Mouse (Mus musculus): ENCODE results near the gene Fam189b.
"Not testable (repeated sequence)": the region's sequence is repeated elsewhere in the genome, so short reads cannot be mapped to it uniquely, and the experiment has no call there.

The Fam189b gene

DNA sequence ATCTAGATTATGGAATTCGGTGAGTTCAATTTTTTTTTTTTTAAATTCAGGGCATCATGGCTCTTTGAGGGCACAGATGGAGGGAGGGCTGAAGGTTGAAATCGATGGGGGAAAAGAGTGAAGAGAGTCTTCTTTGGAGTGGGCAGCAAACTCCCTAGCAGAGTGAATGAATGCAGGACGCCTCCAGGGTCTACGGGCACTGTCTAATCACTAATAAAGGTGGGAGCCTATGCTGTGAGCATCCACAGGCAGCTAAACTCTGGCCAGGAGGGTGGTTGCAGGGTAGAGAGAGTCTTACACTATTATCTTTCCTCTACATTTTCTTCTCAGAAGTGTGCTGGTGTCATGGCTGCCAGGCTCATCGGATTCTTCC lies 20.2 kb downstream of the Fam189b start:
- no peak for DNase-seq (ENCODE audit: low spot score in 2 of 2)

- no peak for DNase-seq (ENCODE audit: low spot score in 2 of 2)
These were observed 23.1 kb downstream of the Fam189b start for GRCm38 (mm10) chr3:89206079-89206478.

- DNase-seq (ENCODE audit: low spot score in 2 of 2), result no peak
These were observed 23.8 kb downstream of the Fam189b start for GRCm38 (mm10) chr3:89206695-89207094.

GRCm38 (mm10) chr3:89208075-89208657 lies 25.2 kb downstream of the Fam189b start:
- no peak for DNase-seq (ENCODE audit: low spot score in 2 of 2)

- no peak for DNase-seq (ENCODE audit: low spot score in 2 of 2)
These were observed 25.8 kb downstream of the Fam189b start for GRCm38 (mm10) chr3:89208736-89209135.

DNA sequence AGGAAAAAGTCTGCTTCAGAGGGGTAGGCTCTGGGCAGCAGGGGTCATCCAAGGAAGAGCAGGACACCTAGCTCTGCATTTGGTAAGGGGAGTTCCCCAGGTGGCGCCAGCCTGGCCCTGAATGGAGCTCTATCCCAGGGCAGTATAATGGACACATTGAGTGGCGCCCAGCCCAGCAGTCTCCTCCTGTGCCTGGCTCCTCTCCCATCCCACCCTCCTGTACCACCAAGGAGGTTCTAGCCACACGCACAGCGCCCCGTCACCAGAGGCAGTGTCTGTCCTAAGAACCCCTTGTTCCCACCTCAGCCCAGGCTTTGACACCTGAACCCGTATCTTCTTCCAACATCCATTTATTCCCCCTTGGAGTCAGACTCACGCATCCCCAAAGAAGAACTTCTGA lies 26.8 kb downstream of the Fam189b start:
- no peak for DNase-seq (ENCODE audit: low spot score in 2 of 2)

DNA sequence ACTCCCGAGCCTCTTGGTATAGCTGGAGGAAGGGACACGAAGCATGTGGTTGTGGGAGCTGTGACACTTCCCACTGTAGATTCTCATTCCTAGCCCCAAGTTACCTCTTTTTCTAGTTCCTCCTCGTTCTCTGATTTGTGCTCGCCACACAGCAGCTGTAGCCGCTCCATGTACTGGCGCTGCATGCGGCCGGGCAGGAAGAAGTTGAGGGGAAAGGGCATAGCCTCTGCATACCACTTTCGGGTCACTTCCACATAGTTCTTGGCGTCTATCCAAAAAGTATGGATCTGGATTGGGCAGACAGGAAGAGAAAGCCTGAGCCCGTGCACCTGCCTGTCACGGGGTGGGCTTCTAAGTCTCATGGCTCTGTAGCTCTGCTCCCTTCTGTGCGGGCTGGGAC lies 27.2 kb downstream of the Fam189b start:
- no peak for DNase-seq (ENCODE audit: low spot score in 2 of 2)

GRCm38 (mm10) chr3:89210731-89211130 lies 27.8 kb downstream of the Fam189b start:
- DNase-seq (ENCODE audit: low spot score in 2 of 2), result no peak

DNA sequence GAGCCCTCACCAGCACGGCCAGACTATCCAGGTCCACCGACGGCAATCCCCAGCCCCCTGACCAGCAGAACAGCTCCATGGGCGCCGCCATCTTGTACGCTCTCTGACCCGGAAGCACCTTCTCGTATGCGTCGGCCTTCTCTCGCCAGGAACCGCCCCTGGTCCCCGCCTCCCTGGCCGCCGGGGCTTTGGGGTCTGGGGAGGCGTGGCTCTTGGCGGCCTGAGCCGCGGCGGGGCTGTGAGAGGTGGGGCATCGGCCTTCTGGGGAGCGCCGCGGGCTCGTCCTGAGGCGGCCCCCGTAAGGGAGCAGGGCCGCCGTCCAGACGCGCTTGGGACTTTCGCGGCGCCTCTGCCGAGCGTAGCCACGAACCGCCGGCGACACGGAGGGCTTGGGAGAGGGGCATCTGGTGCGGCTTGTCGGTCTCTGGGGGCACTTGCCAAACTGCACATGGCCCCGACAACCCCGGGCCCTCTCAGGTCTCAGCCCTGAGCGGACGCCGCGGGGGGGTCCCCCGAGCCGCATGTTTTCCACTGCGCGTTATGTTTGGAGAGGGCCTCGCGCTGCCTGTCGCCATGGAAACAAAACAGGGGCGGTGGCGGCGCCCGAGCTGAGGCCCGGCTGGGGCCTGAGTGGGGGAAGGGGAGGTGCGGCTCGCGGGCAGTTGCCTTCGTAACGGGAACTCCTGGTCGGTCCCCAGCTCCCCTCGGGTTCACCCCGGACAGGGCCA lies 31.0 kb downstream of the Fam189b start:
- DNase-seq (ENCODE audit: low spot score in 2 of 2), result peak; percentile 78 to 84

DNA sequence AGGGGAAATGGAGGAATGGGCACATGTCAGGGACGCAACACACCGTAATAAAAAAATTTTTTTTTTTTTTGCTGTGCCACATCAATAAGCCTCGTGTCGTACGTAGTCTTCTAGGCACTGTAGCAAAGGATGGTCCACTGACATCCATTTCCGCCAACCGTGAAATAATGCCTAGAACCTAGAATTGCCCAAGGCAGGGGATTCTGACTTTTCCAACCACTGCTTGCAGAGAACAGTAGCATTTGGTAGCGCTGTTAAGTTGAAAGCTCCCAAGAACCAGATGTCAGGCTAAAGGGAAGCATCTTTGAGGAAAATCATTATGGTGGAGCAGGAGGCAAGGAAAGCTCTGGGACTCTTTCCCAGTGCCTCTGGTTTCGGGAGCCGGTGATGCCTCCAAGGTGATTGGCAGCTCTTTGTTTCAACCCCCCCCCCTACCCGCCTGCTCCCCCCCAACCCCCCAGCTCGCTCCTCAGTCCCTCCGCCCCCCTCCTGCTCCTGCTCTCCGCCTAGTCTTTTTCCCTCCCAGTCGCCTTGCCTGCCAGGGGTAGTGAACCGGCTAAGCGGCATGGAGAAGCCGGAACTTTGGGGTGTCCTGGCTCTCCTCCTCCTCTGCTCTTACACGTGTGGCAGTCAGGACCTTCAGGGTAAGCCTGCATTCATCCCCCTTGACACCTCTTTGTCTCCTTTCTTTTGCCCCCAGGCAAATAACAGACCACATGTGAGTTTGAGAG lies 31.9 kb downstream of the Fam189b start, which contains the start of gene Thbs3:
Gene Thbs3, plus strand, starts transcription at position 500 of the 731 bp plus-strand sequence.
- DNase-seq (ENCODE audit: low spot score in 2 of 2), result no peak

GRCm38 (mm10) chr3:89215853-89216252 lies 32.9 kb downstream of the Fam189b start:
- peak; percentile 83 for DNase-seq (ENCODE audit: low spot score in 2 of 2)

GRCm38 (mm10) chr3:89216407-89216806 lies 33.5 kb downstream of the Fam189b start:
- not testable (repeated sequence) for DNase-seq (ENCODE audit: low spot score in 2 of 2)

DNA sequence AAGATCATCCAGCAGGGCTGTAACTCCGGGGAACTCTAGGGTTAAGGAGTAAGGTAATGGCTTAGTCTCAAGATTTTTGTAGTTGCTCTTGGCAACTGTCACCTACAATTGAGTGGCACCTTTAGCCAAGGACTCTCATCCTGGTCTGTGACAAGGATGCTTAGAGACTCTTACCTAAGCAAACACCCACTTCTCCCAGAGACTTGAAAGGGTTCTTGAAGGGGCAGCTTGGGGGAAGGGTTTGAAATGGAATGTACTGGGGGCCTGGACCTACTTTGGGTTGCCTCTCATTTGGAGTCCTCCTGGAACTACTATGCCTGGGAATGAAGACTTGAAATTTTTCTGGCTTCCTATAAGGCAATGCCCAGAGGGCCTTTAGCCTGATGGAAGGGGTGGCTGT lies 35.3 kb downstream of the Fam189b start:
- DNase-seq (ENCODE audit: low spot score in 2 of 2), result no peak

DNA sequence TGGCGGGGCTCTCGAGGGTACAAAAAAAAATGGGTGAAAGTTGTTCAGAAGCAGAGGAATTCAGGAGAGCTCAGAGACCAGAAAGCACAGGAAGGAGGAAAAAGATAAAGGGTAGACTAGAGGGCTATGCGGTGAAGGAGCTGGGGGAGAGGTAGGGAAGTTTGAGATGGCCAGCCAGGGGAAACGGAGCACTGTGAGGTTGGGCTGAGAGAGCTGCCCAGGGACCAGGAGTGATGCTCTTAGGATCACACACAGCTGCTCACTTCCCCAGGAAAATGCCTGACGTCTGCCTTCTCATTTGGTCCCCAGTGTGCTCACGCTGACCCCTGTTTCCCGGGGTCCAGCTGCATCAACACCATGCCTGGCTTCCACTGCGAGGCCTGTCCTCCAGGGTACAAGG lies 36.6 kb downstream of the Fam189b start:
- no peak for DNase-seq (ENCODE audit: low spot score in 2 of 2)

DNA sequence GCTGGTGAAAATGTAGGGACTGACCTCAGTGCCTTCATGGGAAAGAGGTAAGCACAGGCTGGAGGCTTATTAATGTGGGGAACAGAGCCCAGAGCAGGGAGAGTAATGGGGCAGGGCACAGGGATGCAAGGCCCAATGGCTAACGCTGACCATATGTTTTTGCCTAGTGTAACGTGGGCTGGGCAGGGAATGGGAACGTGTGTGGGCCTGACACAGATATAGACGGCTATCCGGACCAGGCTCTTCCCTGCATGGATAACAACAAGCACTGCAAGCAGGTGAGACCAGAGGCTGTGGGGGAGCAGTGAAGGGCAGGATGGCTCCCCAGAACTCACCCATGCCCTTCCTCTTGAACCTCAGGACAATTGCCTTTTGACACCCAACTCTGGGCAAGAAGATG lies 38.2 kb downstream of the Fam189b start:
- DNase-seq (ENCODE audit: low spot score in 2 of 2), result no peak

GRCm38 (mm10) chr3:89224796-89225195 lies 41.9 kb downstream of the Fam189b start:
- no peak for DNase-seq (ENCODE audit: low spot score in 2 of 2)

DNA sequence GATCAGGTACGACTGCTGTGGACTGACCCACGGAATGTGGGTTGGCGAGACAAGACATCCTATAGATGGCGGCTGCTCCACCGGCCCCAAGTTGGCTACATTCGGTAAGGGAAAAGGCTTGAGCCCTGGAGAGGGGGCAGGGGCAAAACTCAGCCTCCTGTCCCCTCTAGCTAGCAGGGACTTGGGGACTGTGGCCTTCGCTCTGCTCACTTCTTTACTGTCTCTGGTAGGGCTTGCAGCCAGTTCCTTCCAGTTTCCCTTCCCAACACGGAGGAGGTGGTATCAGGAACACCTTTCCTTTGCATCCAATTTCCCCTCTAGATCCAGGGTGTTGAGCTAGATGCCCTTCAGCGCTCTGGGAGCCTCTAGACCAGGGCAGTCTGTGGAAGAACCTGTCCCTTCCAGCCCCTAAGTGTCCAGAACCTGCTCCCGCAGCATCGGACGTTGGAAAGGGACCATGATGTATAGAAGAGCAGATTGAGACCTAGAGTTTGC lies 42.4 kb downstream of the Fam189b start:
- no peak for DNase-seq (ENCODE audit: low spot score in 2 of 2)

DNA sequence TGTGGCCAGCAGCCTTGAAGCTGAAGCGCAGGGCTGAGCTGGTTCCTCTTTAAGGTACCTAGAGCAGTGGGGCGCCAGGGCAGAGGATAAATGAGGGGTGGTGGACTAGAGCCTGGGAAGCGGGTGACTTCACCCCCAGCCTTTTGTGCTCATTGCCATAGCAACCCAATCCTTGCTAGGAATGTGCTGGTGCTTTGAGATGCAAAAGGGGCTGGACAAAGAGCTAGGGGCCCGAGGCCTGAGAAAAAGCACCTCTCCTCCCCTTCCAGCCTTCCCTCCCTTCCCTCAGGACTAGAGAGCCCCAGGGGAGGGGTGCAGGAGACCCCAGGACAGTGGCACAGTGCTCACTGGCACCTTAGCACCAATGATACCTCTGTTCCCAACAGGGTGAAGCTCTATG lies 43.0 kb downstream of the Fam189b start:
- DNase-seq (ENCODE audit: low spot score in 2 of 2), result no peak

DNA sequence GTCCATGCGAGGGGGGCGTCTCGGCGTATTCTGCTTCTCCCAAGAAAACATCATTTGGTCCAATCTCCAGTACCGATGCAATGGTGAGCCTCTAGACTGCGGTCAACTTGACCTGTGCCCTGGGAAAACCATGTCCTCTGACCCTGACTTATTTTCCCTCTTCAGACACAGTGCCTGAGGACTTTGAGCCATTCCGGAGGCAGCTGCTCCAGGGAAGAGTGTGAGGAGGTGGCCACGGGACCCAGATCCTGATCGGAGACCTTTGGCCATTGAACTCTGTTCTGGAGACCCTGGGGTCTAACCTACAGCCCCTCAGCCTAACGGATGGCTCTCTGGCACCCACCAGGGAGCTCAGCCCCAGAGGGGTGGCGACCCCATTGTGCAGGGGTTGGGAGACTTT lies 43.4 kb downstream of the Fam189b start:
- DNase-seq (ENCODE audit: low spot score in 2 of 2), result no peak

DNA sequence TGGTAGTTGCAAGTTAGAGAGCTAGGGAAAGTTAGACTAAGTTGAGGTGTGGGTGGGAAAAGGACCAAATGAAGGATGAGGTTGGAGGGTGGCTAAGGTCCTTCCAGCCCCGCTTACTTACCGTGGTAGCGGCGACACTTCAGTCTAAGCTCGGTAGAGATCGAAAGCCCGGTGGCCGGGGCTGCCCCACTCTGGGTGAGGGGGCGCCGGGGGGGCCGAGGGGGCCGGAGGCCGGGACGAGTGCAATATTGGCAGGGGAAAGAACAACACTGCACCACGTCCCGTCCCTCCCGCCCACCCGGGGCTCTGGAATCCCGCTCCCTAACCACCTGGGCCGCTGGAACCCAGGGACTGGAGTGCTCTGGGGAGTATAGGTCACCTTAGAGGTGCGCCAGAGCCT lies 44.0 kb downstream of the Fam189b start, which contains the start of gene Mtx1:
Gene Mtx1, minus strand, starts transcription at position 189 of the 400 bp plus-strand sequence.
- DNase-seq (ENCODE audit: low spot score in 2 of 2), result no peak

DNA sequence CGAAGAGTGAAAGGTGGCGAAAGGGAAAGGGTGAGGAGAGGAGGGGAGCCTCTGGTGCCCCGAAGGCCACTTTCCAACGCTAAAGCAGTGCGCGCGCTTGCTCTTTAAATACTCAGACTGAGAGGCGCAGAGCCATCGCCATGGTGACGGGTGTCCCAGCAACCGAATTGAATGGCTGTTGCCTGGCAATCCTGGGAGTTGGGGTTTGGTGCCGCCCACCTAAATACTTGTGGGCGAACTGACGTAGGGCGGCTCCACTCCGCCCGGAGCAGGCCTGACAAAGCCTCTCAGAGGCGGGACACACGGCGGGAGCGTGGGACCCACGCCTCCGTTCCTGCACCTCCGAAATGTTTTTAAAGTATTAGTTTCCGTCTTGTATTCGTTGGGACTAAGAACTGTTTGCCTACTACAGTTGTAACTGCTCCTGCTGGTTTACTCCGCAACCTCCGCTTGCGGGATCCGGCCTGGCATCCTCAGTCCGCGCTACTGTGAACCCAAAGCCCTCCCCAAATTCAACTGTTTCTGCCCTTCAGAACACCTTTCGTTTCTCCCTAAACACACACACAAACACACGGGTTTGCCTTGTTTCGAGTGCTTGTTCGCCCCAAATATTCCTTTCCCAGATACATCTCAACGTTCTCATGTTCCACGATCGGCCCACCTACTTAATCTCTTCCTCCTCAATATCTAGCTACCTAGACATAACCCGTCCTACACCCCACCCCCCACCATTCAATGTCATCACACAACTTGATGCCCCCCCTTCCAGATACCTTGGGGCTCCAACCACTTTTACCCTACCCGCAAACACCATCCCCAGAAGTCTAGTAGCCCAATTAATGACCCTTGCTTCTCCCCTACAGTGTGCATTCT lies 44.6 kb downstream of the Fam189b start:
- DNase-seq (ENCODE audit: low spot score in 2 of 2), result peak; percentile 77 to 80

DNA sequence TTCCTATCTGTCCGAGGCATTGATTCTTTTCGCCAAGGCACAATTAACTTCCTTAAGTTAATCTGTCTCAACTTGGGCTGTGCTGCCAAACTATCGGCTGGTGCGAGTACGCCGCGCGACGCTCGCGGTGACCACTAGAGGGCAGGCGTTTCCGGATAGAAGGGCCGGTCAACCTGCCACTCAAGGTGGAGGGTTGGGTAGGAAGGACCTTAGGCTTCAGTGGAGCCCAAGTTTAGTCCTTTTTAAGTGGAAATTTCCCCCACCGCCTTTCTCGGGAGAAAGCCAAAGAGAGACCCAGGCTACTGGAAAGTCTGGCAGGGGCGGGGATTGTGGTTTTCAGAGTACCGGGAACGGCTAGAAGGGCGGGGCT lies 45.2 kb downstream of the Fam189b start:
- peak; percentile 78 to 80 for DNase-seq (ENCODE audit: low spot score in 2 of 2)

All from frontal cortex, postnatal 25 days (tissue).